Mouse (Mus musculus) kidney, adult 2 months (tissue): ENCODE measurements at regions not wholly inside any gene's neighbourhood (a gene's known extent, or its start where the extent isn't known, plus 50 kb on each side); places are given as distances from the start of the nearest gene placed in this dataset.

Experiments used
- CTCF ChIP-seq: fragments of 200-500 bp; conservative IDR thresholded peaks from 2 replicates; pipeline ENCODE4 v1.5.1; 2011; ENCODE audit warnings: low read depth, mild to moderate bottlenecking, control low read depth, low read length, moderate library complexity, mixed read lengths; ENCODE audit not compliant: insufficient read depth, insufficient read length
- POLR2A ChIP-seq: fragments of 200-500 bp; IDR thresholded peaks from one replicate; pipeline ENCODE4 v1.6.1; 2011; ENCODE audit warnings: low read depth, low read length, control low read depth

DNA sequence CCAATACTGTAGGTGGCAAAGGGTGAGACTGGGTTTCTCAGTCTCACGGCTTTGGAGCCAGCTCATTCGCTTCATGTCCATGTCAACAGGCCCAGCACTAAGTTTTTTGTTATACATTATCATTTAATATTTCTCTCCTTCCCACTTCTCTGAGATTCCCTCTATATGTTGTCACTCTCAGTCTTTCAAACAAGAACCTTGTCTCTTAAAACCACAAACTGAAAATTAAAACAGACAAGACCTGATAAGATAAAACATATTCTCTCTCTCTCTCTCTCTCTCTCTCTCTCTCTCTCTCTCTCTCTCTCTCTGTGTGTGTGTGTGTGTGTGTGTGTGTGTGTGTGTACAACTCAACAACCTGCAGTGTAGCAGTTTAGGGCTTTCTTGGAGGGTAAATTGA is 295.2 kb upstream of the Nrxn1 start:
- TF ChIP-seq POLR2A (no peak), CTCF (no peak)
